Mouse (Mus musculus) neural tube, embryonic 13.5 days (tissue): ENCODE measurements around the gene Fam135a. TPM values are rescaled to one million over a fixed set of nuclear protein-coding genes. Genes with fewer than 3 reads are reported as not detected.
"Not testable (repeated sequence)": the region's sequence is repeated elsewhere in the genome, so short reads cannot be mapped to it uniquely, and the experiment has no call there.

Source experiments
- ATAC-seq: fragments of 200-750 bp; cut with Nextera tagmentation; 2 replicates; pipeline ENCODE4 v1.8.0; 2017; ENCODE audit warnings: low read depth, mild to moderate bottlenecking, moderate TSS enrichment, moderate library complexity
- H3K27ac ChIP-seq: fragments of 300-500 bp; sonication (generic); replicated peaks from 2 replicates; pipeline ENCODE4 v1.5.1; 2015; ENCODE audit warnings: moderate library complexity, mild to moderate bottlenecking, inconsistent platforms
- H3K27me3 ChIP-seq: fragments of 300-500 bp; sonication (generic); 2 replicates; pipeline ENCODE4 v1.6.1; 2015; ENCODE audit warnings: mild to moderate bottlenecking, inconsistent platforms
- H3K36me3 ChIP-seq: fragments of 300-500 bp; sonication (generic); 2 replicates; pipeline ENCODE4 v1.6.1; 2015; ENCODE audit warnings: mild to moderate bottlenecking, inconsistent platforms
- H3K4me1 ChIP-seq: fragments of 300-500 bp; sonication (generic); replicated peaks from 2 replicates; pipeline ENCODE4 v1.6.1; 2015; ENCODE audit warnings: inconsistent platforms
- H3K4me2 ChIP-seq: fragments of 300-500 bp; sonication (generic); 2 replicates; pipeline ENCODE4 v1.6.1; 2015; ENCODE audit warnings: inconsistent platforms, mild to moderate bottlenecking, moderate library complexity
- H3K4me3 ChIP-seq: fragments of 300-500 bp; sonication (generic); 2 replicates; pipeline ENCODE4 v1.5.1; 2015; ENCODE audit warnings: mild to moderate bottlenecking, inconsistent platforms
- H3K9ac ChIP-seq: fragments of 300-500 bp; sonication (generic); 2 replicates; pipeline ENCODE4 v1.6.1; 2015; ENCODE audit warnings: moderate library complexity, mild to moderate bottlenecking, inconsistent platforms
- H3K9me3 ChIP-seq: fragments of 300-500 bp; sonication (generic); 2 replicates; pipeline ENCODE4 v1.6.1; 2016; ENCODE audit warnings: inconsistent platforms
- WGBS: fragments of 180-500 bp; shearing (Covaris S2); methylation state at CpG from one replicate; pipeline ENCODE4 v1.1.7; 2015; 5-methylcytosine and 5-hydroxymethylcytosine counted together
- polyA plus RNA-seq: library from polyadenylated mRNA; unstranded; fragments of >200 nt; fragmentation: Nextera tagmentation; extraction: Ambion mirVana; gene quantifications from 2 replicates; pipeline ENCODE4 v1.2.1, GENCODE M21; 2015

Gene Fam135a
- polyA plus RNA-seq, 1 experiment from 2014 or later: 39.5 TPM

GRCm38 (mm10) chr1:23998120-23998810 lies 101.9 kb downstream of the Fam135a start:
- ATAC-seq: no peak
- H3K4me3 ChIP-seq: no peak overlapping the region
- H3K4me2 ChIP-seq: no peak overlapping the region
- H3K27me3 ChIP-seq: no peaks in the 10 kb centered on the region
- WGBS: 92% methylated on average over 7 of the region's 7 CpGs
- peaks cover 47% of the 10 kb centered on the region for H3K36me3 ChIP-seq
- H3K27ac ChIP-seq: no peak overlapping the region
- H3K9me3 ChIP-seq: no peaks in the 10 kb centered on the region
- H3K9ac ChIP-seq: no peak overlapping the region
- H3K4me1 ChIP-seq: no peaks in the 10 kb centered on the region

- no peak overlapping the region for H3K4me3 ChIP-seq
- peaks cover 43% of the 10 kb centered on the region for H3K36me3 ChIP-seq
- ATAC-seq: no peak
- H3K4me1 ChIP-seq: no peaks in the 10 kb centered on the region
- H3K27me3 ChIP-seq: no peaks in the 10 kb centered on the region
- no peak overlapping the region for H3K27ac ChIP-seq
- WGBS: 87% methylated on average over 3 of the region's 3 CpGs
- H3K4me2 ChIP-seq: no peak overlapping the region
- H3K9me3 ChIP-seq: no peaks in the 10 kb centered on the region
- no peak overlapping the region for H3K9ac ChIP-seq
These were observed 102.6 kb downstream of the Fam135a start for GRCm38 (mm10) chr1:23997493-23997892.

- ATAC-seq: no peak
- no peaks in the 10 kb centered on the region for H3K27me3 ChIP-seq
- no peaks in the 10 kb centered on the region for H3K9me3 ChIP-seq
- no peak overlapping the region for H3K4me3 ChIP-seq
- peaks cover 34% of the 10 kb centered on the region for H3K36me3 ChIP-seq
- no peaks in the 10 kb centered on the region for H3K4me1 ChIP-seq
- H3K27ac ChIP-seq: no peak overlapping the region
- no peak overlapping the region for H3K9ac ChIP-seq
- no peak overlapping the region for H3K4me2 ChIP-seq
- WGBS: 92% methylated on average over 4 of the region's 4 CpGs
These were observed 104.7 kb downstream of the Fam135a start for GRCm38 (mm10) chr1:23995420-23995819.

- no peak overlapping the region for H3K9ac ChIP-seq
- no peak overlapping the region for H3K27ac ChIP-seq
- H3K4me3 ChIP-seq: no peak overlapping the region
- ATAC-seq: no peak
- 90% methylated on average over 3 of the region's 3 CpGs for WGBS
- H3K9me3 ChIP-seq: no peaks in the 10 kb centered on the region
- no peaks in the 10 kb centered on the region for H3K27me3 ChIP-seq
- H3K4me2 ChIP-seq: no peak overlapping the region
- no peaks in the 10 kb centered on the region for H3K36me3 ChIP-seq
- H3K4me1 ChIP-seq: no peaks in the 10 kb centered on the region
These were observed 117.0 kb downstream of the Fam135a start for GRCm38 (mm10) chr1:23983118-23983517.

GRCm38 (mm10) chr1:23978281-23978680 lies 121.9 kb downstream of the Fam135a start:
- H3K27me3 ChIP-seq: no peaks in the 10 kb centered on the region
- WGBS: 91% methylated on average over 6 of the region's 6 CpGs
- H3K4me2 ChIP-seq: no peak overlapping the region
- no peak overlapping the region for H3K9ac ChIP-seq
- H3K4me1 ChIP-seq: no peaks in the 10 kb centered on the region
- no peak for ATAC-seq
- H3K36me3 ChIP-seq: no peaks in the 10 kb centered on the region
- H3K27ac ChIP-seq: no peak overlapping the region
- no peaks in the 10 kb centered on the region for H3K9me3 ChIP-seq
- H3K4me3 ChIP-seq: no peak overlapping the region

GRCm38 (mm10) chr1:23971159-23971558 lies 129.0 kb downstream of the Fam135a start:
- WGBS: 92% methylated on average over 4 of the region's 4 CpGs
- H3K36me3 ChIP-seq, H3K9ac ChIP-seq, H3K4me3 ChIP-seq, H3K27ac ChIP-seq, H3K27me3 ChIP-seq, H3K4me2 ChIP-seq, ATAC-seq, H3K9me3 ChIP-seq, H3K4me1 ChIP-seq: not testable (repeated sequence)

GRCm38 (mm10) chr1:23968027-23968725 lies 132.0 kb downstream of the Fam135a start:
- no peaks in the 10 kb centered on the region for H3K27me3 ChIP-seq
- ATAC-seq: no peak
- 0 out of 2 replicates have a peak, but pooled peaks cover 3% of the 10 kb centered on the region for H3K9me3 ChIP-seq
- no peak overlapping the region for H3K4me2 ChIP-seq
- no peaks in the 10 kb centered on the region for H3K4me1 ChIP-seq
- no peak overlapping the region for H3K9ac ChIP-seq
- H3K27ac ChIP-seq: no peak overlapping the region
- H3K4me3 ChIP-seq: no peak overlapping the region
- H3K36me3 ChIP-seq: no peaks in the 10 kb centered on the region
- 89% methylated on average over 9 of the region's 9 CpGs for WGBS

- H3K4me2 ChIP-seq: no peak overlapping the region
- H3K9me3 ChIP-seq: 0 out of 2 replicates have a peak, but pooled peaks cover 3% of the 10 kb centered on the region
- H3K4me1 ChIP-seq: no peaks in the 10 kb centered on the region
- ATAC-seq: no peak
- 80% methylated on average over 1 of the region's 1 CpGs for WGBS
- no peaks in the 10 kb centered on the region for H3K36me3 ChIP-seq
- H3K27me3 ChIP-seq: no peaks in the 10 kb centered on the region
- no peak overlapping the region for H3K27ac ChIP-seq
- no peak overlapping the region for H3K9ac ChIP-seq
- H3K4me3 ChIP-seq: no peak overlapping the region
These were observed 133.9 kb downstream of the Fam135a start for GRCm38 (mm10) chr1:23966226-23966625.

Other genes starting within 250 kb of the Fam135a start
- 95.6 and 95.8 TPM in 2 replicates for gene Smap1, start 178.0 kb downstream of the Fam135a start, polyA plus RNA-seq
- 93.8 and 103 TPM in 2 replicates for gene Sdhaf4, start 94.7 kb downstream of the Fam135a start, polyA plus RNA-seq
- 11.9 and 21.7 TPM in 2 replicates for gene Col9a1, start 77.3 kb upstream of the Fam135a start, polyA plus RNA-seq